Mouse (Mus musculus) MEL (cell line): Measurements from ENCODE around the gene Stk38l. TPM values are rescaled to one million over a fixed set of nuclear protein-coding genes. Genes with fewer than 3 reads are reported as not detected.

Source experiments
- DNase-seq: peaks from one replicate; pipeline ENCODE4 v3.0.0; 2011; ENCODE audit warnings: low read depth, low spot score
- H3K27ac ChIP-seq: 2 replicates; pipeline ENCODE4 v1.5.1; 2012; ENCODE audit warnings: low read depth, mild to moderate bottlenecking, control low read depth, low read length, moderate library complexity; ENCODE audit not compliant: control insufficient read depth
- H3K27me3 ChIP-seq, 2 experiments: fragments of 150-350 bp in 1 of 2; sonication (generic) in 1 of 2; 2 replicates each; pipeline ENCODE4 v1.6.1; 2012; ENCODE audit warnings: low read length in 2 of 2, mild to moderate bottlenecking in 2 of 2, improper control_type of control experiment in 1 of 2, moderate library complexity in 1 of 2; ENCODE audit not compliant: insufficient read depth in 2 of 2, control insufficient read depth in 1 of 2
- H3K36me3 ChIP-seq, 2 experiments: 2 replicates each; pipeline ENCODE4 v1.6.1; 2012 to 2014; ENCODE audit warnings: low read length in 2 of 2, improper control_type of control experiment in 1 of 2, inconsistent platforms in 1 of 2, mild to moderate bottlenecking in 1 of 2; ENCODE audit not compliant: insufficient read depth in 2 of 2, control insufficient read depth in 1 of 2
- H3K4me1 ChIP-seq, 2 experiments: fragments of 150-350 bp in 1 of 2; sonication (generic) in 1 of 2; 2 replicates each; pipeline ENCODE4 v1.6.1; 2012; ENCODE audit warnings: low read length in 2 of 2, improper control_type of control experiment in 1 of 2, mild to moderate bottlenecking in 1 of 2; ENCODE audit not compliant: insufficient read depth in 2 of 2, control insufficient read depth in 1 of 2
- H3K4me3 ChIP-seq, 2 experiments: fragments of 150-350 bp in 1 of 2; sonication (generic) in 1 of 2; 2 replicates each; pipeline ENCODE4 v1.5.1; 2012; ENCODE audit warnings: low read depth in 2 of 2, low read length in 2 of 2, mild to moderate bottlenecking in 2 of 2, moderate library complexity in 2 of 2, control low read depth in 1 of 2, improper control_type of control experiment in 1 of 2; ENCODE audit not compliant: control insufficient read depth in 1 of 2, insufficient read depth in 1 of 2
- H3K79me2 ChIP-seq: 2 replicates; pipeline ENCODE4 v1.6.1; 2012; ENCODE audit warnings: mild to moderate bottlenecking, low read length, moderate library complexity; ENCODE audit not compliant: control insufficient read depth, poor library complexity, insufficient read depth
- H3K9ac ChIP-seq: 2 replicates; pipeline ENCODE4 v1.6.1; 2012; ENCODE audit warnings: low read depth, mild to moderate bottlenecking, control low read depth, low read length, moderate library complexity; ENCODE audit not compliant: control insufficient read depth, poor library complexity, severe bottlenecking
- H3K9me3 ChIP-seq: fragments of 150-350 bp; sonication (generic); replicated peaks from 2 replicates; pipeline ENCODE4 v1.6.1; 2012; ENCODE audit warnings: mild to moderate bottlenecking, low read length, improper control_type of control experiment, moderate library complexity; ENCODE audit not compliant: insufficient read depth
- EP300 ChIP-seq, 2 experiments: IDR thresholded peaks; 2 replicates each; pipeline ENCODE4 v1.6.1; 2011; ENCODE audit warnings: improper control_type of control experiment in 2 of 2, low read length in 2 of 2, low read depth in 1 of 2, mild to moderate bottlenecking in 1 of 2
- GABPA ChIP-seq: IDR thresholded peaks from 2 replicates; pipeline ENCODE4 v1.6.1; 2012; ENCODE audit warnings: low read depth, mild to moderate bottlenecking, inconsistent platforms, low read length, improper control_type of control experiment, moderate library complexity
- NELFE ChIP-seq: IDR thresholded peaks from 2 replicates; pipeline ENCODE4 v1.6.1; 2011; ENCODE audit warnings: low read depth, low read length, improper control_type of control experiment
- SIN3A ChIP-seq: IDR thresholded peaks from 2 replicates; pipeline ENCODE4 v1.6.1; 2012; ENCODE audit warnings: low read length, improper control_type of control experiment, inconsistent platforms
- SMC3 ChIP-seq: IDR thresholded peaks from 2 replicates; pipeline ENCODE4 v1.6.1; 2011; ENCODE audit warnings: low read depth, low read length, improper control_type of control experiment
- polyA plus RNA-seq, 2 experiments: library from polyadenylated mRNA; stranded (reverse) in 1 of 2; unstranded in 1 of 2; fragments of >175 nt in 1 of 2; fragments of >200 nt in 1 of 2; gene quantifications; 2 replicates each; pipeline versions ENCODE4 v1.2.1 to v1.2.4; 2012; ENCODE audit warnings: low replicate concordance in 2 of 2, low read depth in 1 of 2; ENCODE audit not compliant: insufficient read length in 2 of 2, insufficient read depth in 1 of 2, missing spikeins in 1 of 2
- total RNA-seq: library from RNA; depleted of rRNA; stranded (reverse); fragments of 300-350 nt; gene quantifications from 2 replicates; pipeline ENCODE4 v1.2.3, GENCODE M21; 2012; rRNA removed

Stk38l gene
- total and polyA plus RNA-seq, 3 experiments = 5.1 to 9.2 TPM; not detected in 1

DNA sequence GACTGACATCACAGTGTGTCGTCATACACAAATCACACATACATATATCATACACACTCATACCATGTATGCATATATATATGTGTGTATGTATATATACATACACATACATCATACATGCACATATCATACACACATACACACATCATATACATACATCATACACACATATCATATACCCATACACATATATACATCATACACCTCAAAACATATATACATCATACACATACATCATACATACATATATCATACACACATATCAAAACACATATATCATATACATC, 100.6 kb downstream of the Stk38l start:
- Histone ChIP-seq H3K27me3 (no peaks in the 10 kb centered on the region), H3K9ac (no peak overlapping the region), H3K9me3 (no peaks in the 10 kb centered on the region), H3K36me3 (peaks cover 0 to 3% of the 10 kb centered on the region in 2 experiments; a peak in 2 of 4 replicates), H3K27ac (no peak overlapping the region), H3K4me1 (no peaks in the 10 kb centered on the region; a peak in 1 of 4 replicates), H3K79me2 (no peaks in the 10 kb centered on the region; the same call in 1 of the 2 replicates), H3K4me3 (no peak overlapping the region)
- TF ChIP-seq SMC3 (no peak), SIN3A (no peak), EP300 (IDR thresholded peaks at IDR 0.05; ENCODE audit: low read depth in 1 of 2, low read length in 2 of 2) (no peak), NELFE (no peak), GABPA (no peak)
- no peak for DNase-seq

Other genes with a start within 250 kb of the Stk38l start
- 1.5 and 2.7 TPM in 2 replicates for gene Itpr2, start 222.8 kb upstream of the Stk38l start, total RNA-seq
- 1 to 10 TPM in 1 of 2 experiments, not detected in 1; 3.0 TPM for gene Itpr2, start 222.8 kb upstream of the Stk38l start, polyA plus RNA-seq
- gene Fgfr1op2, start 147.8 kb upstream of the Stk38l start, total RNA-seq = 61.7 and 70.4 TPM in 2 replicates
- gene Fgfr1op2, start 147.8 kb upstream of the Stk38l start, polyA plus RNA-seq = 10 to 100 TPM in 1 of 2 experiments, not detected in 1; 93.6 TPM
- gene Ints13, start 147.2 kb upstream of the Stk38l start, total RNA-seq = 65.0 and 70.2 TPM in 2 replicates
- gene Ints13, start 147.2 kb upstream of the Stk38l start, polyA plus RNA-seq = 10 to 100 TPM in 1 of 2 experiments, not detected in 1; 63.5 TPM
- gene Med21, start 82.4 kb upstream of the Stk38l start, total RNA-seq = 79.5 and 83.7 TPM in 2 replicates
- 10 to 100 TPM in 1 of 2 experiments, not detected in 1; 56.7 TPM for gene Med21, start 82.4 kb upstream of the Stk38l start, polyA plus RNA-seq
- 18.0 and 18.3 TPM in 2 replicates for gene Tm7sf3, start 82.2 kb upstream of the Stk38l start, total RNA-seq
- gene Tm7sf3, start 82.2 kb upstream of the Stk38l start, polyA plus RNA-seq = 10 to 100 TPM in 1 of 2 experiments, not detected in 1; 27.1 TPM
- gene Arntl2, start 71.1 kb downstream of the Stk38l start, total RNA-seq = 16.8 and 20.2 TPM in 2 replicates
- gene Arntl2, start 71.1 kb downstream of the Stk38l start, polyA plus RNA-seq = 10 to 100 TPM in 1 of 2 experiments, not detected in 1; 20.6 TPM
- not detected in 2 replicates for gene Smco2, start 125.1 kb downstream of the Stk38l start, total RNA-seq
- not detected for gene Smco2, start 125.1 kb downstream of the Stk38l start, polyA plus RNA-seq
- 12.2 and 13.8 TPM in 2 replicates for gene Ppfibp1, start 163.5 kb downstream of the Stk38l start, total RNA-seq
- 10 to 100 TPM in 1 of 2 experiments, not detected in 1; 14.6 TPM for gene Ppfibp1, start 163.5 kb downstream of the Stk38l start, polyA plus RNA-seq
- not detected in 2 replicates for gene 1700034J05Rik, start 229.4 kb downstream of the Stk38l start, total RNA-seq
- gene 1700034J05Rik, start 229.4 kb downstream of the Stk38l start, polyA plus RNA-seq = not detected